Mouse (Mus musculus) urinary bladder, adult 2 months (tissue): ENCODE measurements around the gene Il1rn. TPM values are rescaled to one million over a fixed set of nuclear protein-coding genes. Genes with fewer than 3 reads are reported as not detected.

ENCODE experiments used
- DNase-seq: peaks from one replicate; pipeline ENCODE4 v3.0.0; 2022; ENCODE audit warnings: low spot score
- polyA plus RNA-seq: library from polyadenylated mRNA; depleted of rRNA; stranded (reverse); fragments of >200 nt; gene quantifications from 2 replicates; pipeline ENCODE4 v1.2.3, GENCODE M21; 2012; rRNA removed

Il1rn gene
- polyA plus RNA-seq, 1 experiment: 7.6 TPM

DNA sequence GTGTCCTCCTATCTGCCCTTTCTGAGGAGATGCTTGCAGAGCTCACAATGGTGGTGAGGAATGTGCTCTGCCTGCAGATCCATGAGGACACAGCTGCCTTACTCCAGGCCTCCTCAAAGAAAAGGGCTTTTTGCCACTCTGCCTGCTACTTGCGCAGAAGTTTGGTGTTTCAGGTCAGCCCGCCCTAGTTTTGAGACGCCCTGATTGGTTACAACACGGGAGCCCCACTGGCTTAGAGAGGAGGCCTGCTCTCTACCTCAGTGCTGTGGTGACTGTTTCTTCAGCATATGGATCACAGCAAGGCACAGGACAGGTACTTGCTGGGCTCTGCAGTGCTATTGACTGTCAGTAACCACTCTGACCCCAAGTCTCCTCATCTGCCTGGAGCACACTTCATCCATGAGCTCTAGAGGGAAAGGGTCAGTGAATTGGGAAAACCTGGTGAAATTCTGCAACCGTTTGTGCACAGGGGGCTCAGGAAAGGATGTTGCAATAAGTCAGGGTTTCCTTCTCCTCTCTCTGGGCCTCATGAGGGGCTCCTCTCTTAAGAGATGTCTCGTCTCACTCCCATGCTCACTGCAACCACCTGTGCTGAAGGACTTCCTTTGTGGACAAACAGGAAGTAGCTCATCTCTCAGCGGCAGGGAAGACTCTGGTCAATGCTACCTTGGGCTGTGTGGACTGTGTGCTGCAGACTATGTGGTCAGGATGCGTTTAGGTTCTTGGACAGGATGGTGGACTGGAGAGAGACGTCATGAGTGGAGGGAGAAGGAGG, 46.0 kb downstream of the Il1rn start:
- DNase-seq: no peak

DNA sequence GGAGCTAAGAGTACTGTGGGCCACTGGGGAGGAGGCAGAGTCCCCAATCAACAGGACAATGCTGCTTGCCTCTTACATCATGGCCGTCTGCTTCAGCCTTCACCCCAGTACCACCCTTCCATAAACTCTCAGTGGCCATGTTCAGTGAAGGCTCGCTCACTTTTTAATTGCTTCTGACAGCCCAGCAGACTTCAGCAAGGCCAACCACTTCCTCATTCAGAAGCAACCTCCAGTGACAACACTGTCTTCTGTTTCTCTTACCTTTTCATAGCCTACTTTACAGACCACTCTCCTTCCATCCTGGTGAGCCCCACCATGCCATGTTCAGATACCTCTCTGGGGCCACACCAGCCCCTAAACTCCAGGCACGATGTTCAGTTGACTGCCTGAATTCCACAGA, 47.0 kb downstream of the Il1rn start:
- DNase-seq: no peak

DNA sequence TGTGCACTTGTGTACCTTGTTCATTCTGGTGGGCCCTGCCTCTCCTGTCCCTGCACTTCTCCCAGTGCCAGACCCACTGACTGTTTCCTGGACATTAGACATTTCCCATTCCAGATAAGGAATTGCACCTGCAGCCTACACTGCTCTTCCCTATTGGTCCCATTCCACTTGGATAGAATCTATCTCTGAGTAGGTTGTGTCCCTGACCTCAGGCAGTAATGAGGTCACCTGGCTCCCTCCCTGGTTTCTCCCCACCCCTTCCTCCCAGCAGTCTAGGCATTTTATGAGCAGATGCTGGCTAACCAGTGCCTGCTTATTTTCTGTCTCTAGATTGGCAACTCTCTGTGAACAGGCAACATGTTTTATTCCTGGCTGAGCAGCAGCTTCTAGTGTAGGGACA, 47.7 kb downstream of the Il1rn start:
- no peak for DNase-seq

DNA sequence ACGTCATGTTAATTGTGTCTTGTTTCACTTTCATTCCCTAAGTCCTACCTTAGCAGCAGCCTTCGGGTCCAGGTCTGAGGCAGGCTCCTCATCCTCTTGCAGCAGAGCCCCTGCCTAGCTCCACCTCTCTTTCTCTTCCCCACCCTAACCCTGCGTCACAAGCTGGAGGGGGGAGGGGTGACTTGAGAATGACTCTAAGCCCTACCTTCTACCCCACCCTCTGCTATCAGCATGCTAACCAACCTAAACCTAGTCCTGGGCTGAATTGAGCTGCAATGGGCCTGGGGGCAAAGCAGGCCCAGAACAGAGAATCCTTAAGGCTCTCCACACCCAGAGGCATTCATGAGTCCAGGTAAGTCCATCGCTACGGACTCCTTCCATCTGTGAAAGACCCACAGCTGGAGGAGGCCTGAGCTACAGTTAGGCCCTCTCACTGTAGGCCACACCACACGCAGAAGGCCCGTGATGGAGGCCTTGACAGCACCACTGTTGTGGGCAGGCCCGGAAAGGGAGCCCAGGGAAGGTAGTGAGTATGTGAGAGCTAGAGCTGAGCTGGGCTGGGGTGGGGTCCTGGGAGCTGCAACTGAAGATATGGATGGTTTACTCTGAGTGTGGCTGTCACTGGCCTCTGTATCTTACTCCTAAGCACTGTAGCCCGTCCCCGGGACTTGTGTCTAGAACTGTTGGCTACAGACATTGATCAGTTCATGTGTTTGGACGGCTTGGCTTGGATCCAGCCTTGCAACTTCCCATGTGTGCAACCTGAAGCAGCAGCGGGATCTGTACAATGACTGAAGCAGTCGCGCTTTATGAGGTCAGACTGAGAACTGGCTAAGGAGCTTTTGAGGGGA, 48.7 kb downstream of the Il1rn start:
- DNase-seq: no peak

DNA sequence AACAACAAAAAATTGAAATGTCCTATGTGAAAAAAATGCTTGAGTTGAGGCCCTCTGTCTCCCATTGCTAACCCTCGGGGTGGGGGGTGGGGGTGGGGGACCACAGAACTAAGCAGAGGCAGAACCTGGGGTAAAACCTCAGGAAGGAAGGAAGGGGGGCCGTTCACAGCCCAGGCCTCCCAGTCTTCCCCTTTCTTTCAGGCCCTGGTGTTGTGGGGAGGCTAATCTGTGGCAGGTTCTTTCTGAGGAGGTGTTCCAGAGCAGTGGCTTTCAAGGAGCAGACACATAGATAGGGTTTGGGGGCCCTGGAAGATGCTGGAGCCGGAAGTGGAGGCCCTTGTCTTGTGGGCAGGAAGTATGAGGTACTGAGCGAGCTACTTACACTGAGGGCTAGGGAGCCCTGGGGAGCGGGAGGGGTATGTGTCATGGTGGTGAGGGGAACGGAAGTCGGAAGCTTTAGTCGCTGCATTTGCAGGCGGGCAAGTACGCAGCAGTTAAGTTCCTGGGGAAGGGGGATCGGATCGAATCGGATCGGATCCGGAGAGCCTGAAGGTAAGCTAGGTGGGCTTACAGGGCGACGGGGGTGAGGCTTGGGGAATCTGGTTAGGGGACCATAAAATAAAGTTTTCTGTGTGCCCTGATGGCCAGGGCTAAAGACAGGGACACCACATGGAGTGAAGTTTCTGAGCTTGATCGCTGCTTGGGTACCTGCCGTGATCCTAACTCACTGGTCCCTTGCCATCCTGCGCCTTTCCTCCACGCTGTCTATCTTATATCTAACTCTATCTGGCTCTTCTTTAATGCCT, 49.7 kb downstream of the Il1rn start:
- no peak for DNase-seq

DNA sequence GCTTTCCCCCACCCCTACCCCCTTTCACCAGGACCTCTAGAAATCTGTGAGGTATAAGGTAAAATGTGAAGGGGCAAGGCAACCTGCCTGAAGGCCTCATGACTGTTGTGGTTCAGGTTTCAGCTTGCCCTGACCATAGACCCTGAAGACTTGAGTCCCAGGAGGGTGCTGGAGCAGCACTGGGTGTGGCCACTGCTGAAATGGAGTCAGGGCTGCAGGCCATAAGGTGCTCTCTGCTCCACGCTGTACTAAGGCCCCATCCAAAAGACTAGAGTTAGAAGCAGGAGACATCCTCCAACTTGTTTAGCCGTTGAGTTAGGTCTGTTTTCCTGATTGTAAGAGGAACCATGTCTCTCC, 50.3 kb downstream of the Il1rn start:
- DNase-seq: no peak

DNA sequence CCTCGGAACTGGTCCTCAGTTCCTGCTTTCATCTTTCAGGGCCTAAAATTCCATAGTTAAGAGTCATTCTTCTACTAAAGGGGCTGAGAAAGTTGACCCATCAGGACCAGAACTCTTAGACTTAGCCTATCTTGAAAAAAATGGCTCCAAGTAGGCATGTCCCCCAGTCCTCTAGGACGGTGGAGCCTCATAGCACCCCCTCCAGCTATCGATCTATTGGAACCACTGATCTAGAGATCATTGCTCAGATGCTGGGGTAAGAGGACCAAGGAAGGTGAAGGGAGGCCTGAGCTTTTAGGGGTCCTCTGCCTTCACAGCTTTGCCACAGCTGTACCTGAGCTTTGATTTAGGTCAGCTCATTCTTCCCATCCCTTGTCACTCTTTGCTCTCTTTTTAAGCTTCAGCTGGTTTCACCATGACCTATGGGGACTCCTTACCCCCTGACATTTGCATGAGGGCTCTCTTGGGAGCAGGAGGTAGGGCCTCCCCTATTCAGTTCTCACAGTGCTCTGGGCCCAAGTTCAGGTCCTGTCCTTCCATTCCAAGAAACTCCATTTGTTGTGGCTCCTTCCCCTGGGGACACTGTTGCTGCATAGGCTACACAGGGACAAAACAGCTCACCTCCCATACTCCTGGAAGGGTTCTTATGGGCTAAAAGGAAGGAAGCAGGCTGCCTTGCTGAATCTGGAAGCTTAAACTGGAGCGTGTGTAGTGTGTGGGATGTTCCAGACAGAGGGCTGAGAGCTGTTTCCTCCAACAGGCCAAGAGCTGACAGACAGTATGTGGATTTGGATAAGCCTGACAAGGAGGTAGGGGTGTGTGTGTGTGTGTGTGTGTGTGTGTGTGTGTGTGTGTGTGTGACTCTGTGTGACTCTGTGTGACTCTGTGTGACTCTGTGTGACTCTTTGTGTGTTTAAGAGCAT, 51.0 kb downstream of the Il1rn start:
- DNase-seq: no peak

DNA sequence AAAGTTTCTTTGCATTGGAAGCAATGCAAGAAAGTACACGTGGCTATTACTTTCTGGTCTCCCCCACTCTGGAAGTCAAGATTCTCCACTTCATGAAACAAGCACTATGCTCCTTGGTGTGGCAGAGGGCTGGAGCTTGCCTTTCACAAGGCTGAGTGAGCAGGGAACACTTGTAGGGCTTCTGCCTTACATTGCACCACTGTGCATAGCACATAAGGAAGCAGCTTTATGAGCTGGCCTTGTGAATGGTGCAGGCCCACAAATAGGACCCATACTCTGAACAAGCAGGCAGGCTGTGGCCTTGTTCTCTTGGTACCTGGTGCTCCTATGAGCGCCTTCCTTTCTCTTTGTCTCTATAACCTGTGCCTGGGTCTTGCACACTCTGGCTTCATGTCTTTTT, 56.6 kb downstream of the Il1rn start:
- no peak for DNase-seq

DNA sequence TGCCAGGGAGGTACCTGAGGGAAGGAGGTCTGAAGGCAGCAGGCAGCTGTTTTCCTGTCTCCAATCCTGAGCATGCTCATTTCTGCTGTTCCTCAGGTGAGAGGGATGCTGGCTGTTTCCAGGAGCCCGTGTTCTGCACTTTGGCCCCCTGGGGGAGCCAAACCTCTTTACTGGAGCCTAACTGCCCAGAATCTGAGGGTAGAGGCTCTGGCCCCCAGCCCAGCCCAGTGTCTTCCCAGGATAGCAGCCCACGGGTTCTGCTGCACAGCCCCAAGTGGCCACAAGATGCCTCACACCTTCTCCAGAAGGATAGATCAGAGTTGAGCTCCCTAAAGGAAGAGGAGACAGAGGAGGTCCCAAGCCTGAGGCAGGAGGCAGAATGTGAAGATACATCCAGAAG, 60.5 kb downstream of the Il1rn start:
- peak; percentile 15 for DNase-seq

DNA sequence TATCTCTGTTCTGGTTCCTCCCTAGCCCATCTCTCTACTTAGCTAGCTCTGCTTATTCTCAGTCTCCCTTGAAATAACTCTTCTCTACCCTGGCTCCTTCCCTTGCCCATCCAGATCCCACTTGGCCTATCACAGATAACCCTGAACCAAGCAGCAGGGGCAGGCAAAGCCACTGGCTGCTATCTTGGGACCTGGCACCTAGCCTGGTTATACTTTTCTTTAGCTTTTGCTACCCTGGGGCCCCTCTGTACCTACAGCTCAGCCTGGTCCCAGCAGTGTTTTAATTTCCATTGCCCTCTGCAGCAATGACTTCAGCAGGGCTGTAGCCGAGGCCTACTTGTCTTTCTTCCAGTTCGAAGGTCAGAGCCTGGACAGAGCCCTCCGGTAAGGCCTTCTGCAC, 64.1 kb downstream of the Il1rn start:
- DNase-seq: no peak

Other genes with a start within 250 kb of the Il1rn start
- gene Tbpl2, start 240.3 kb upstream of the Il1rn start, polyA plus RNA-seq: not detected in 2 replicates
- gene Il1f8, start 183.7 kb upstream of the Il1rn start, polyA plus RNA-seq: not detected in 2 replicates
- gene Il1f9, start 150.4 kb upstream of the Il1rn start, polyA plus RNA-seq: not detected in 2 replicates
- not detected in 2 replicates for gene Il1f6, start 121.4 kb upstream of the Il1rn start, polyA plus RNA-seq
- 0.04 TPM in 1 of 2 replicates, not detected in the other for gene Il1f5, start 59.9 kb upstream of the Il1rn start, polyA plus RNA-seq
- not detected in 2 replicates for gene Il1f10, start 45.7 kb upstream of the Il1rn start, polyA plus RNA-seq
- 17.9 and 22.3 TPM in 2 replicates for gene Psd4, start 30.7 kb downstream of the Il1rn start, polyA plus RNA-seq
- not detected in 2 replicates for gene Pax8, start 138.7 kb downstream of the Il1rn start, polyA plus RNA-seq